Mouse (Mus musculus): ENCODE data around the gene Gdpd3. TPM values are rescaled to one million over a fixed set of nuclear protein-coding genes. Genes with fewer than 3 reads are reported as not detected.

The Gdpd3 gene
- polyA plus RNA-seq, 1 experiment from 2014 or later = 0.96 TPM

- H3K9ac ChIP-seq (ENCODE audit: low read depth, low read length) = no peak overlapping the region
- no peaks in the 10 kb centered on the region for H3K9me3 ChIP-seq (ENCODE audit: control insufficient read depth, low read length)
- ATAC-seq (replicated peaks; ENCODE audit: low FRiP score) (peak; percentile 54; the same call in 1 of the 2 replicates), DNase-seq (ENCODE audit: low spot score) (peak; percentile 75)
- WGBS = under 1% methylated on average over 9 of the region's 9 CpGs
- H3K4me1 ChIP-seq (replicated peaks; ENCODE audit: control insufficient read depth, insufficient read depth, low read length) = peaks cover 3% of the 10 kb centered on the region; the same call in 1 of the 2 replicates
- no peak overlapping the region for H3K4me3 ChIP-seq (ENCODE audit: low read depth, low read length)
- no peaks in the 10 kb centered on the region for H3K36me3 ChIP-seq (ENCODE audit: control insufficient read depth, insufficient read depth, low read length)
- no peaks in the 10 kb centered on the region for H3K27me3 ChIP-seq (replicated peaks; ENCODE audit: control insufficient read depth, insufficient read depth, low read length)
- no peak overlapping the region for H3K27ac ChIP-seq (ENCODE audit: low read depth, low read length)
- peak overlapping the region; percentile 16 for H3K4me2 ChIP-seq
These were observed 11.3 kb upstream of the Gdpd3 start for GRCm38 (mm10) chr7:126754866-126755265.

- 0 out of 2 replicates have a peak overlapping the region, but pooled peaks have one; percentile 18 for H3K9ac ChIP-seq (ENCODE audit: low read depth, low read length)
- no peak overlapping the region for H3K4me2 ChIP-seq
- no peak overlapping the region for H3K27ac ChIP-seq (ENCODE audit: low read depth, low read length)
- no peak overlapping the region for H3K4me3 ChIP-seq (ENCODE audit: low read depth, low read length)
- 69% methylated on average over 7 of the region's 7 CpGs for WGBS
- DNase-seq (ENCODE audit: low spot score) (no peak), ATAC-seq (replicated peaks; ENCODE audit: low FRiP score) (no peak)
- no peaks in the 10 kb centered on the region for H3K27me3 ChIP-seq (replicated peaks; ENCODE audit: control insufficient read depth, insufficient read depth, low read length)
- H3K36me3 ChIP-seq (ENCODE audit: control insufficient read depth, insufficient read depth, low read length) = no peaks in the 10 kb centered on the region
- H3K9me3 ChIP-seq (ENCODE audit: control insufficient read depth, low read length) = no peaks in the 10 kb centered on the region
- H3K4me1 ChIP-seq (replicated peaks; ENCODE audit: control insufficient read depth, insufficient read depth, low read length) = peaks cover 32% of the 10 kb centered on the region
These were observed 7.6 kb upstream of the Gdpd3 start for GRCm38 (mm10) chr7:126758539-126758938.

DNA sequence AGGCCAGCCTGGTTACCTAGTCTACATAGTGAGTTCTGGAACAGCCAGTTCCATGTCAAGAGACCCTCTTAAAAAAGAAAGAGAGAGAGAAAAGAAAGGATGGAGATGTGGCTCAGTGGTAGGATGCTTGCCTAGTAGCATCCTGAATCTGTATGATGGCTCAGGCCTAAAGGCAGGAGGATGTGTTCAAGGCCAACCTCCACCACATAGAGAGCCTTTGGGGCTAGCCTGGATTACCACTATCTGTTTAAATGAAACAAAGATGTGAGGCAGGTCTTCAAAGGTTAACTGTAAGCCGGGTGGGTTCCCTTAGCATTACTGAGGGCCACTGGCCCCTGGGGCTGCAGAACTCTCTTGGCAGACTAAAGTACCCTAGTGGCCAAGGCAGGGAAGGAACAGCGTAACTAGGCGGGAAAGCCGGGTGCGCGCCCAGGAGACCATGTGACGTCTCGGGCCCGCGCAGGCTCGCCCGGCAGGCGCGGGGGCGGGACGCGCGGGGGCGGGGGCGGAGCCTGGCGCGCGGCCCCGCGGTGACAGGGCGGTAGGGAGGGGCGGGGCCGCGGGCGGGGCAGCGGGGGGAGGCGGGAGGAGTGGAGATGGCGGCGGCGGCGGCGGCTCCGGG, 7.0 kb upstream of the Gdpd3 start, which contains the start of gene Mapk3:
Gene Mapk3, plus strand, starts transcription at position 552 of the 622 bp plus-strand sequence.
- ATAC-seq (replicated peaks; ENCODE audit: low FRiP score) = peak; percentile 76
- Histone ChIP-seq H3K4me3 (ENCODE audit: low read depth, low read length) (peak within 1 kb of the TSS; percentile 79), H3K27ac (ENCODE audit: low read depth, low read length) (peak within 1 kb of the TSS; percentile 86), H3K27me3 (replicated peaks; ENCODE audit: control insufficient read depth, insufficient read depth, low read length) (no peaks in the 10 kb centered on the region), H3K36me3 (ENCODE audit: control insufficient read depth, insufficient read depth, low read length) (peaks cover 3% of the 10 kb centered on the region; the same call in 1 of the 2 replicates), H3K9ac (ENCODE audit: low read depth, low read length) (peak within 1 kb of the TSS; percentile 92), H3K4me1 (replicated peaks; ENCODE audit: control insufficient read depth, insufficient read depth, low read length) (peaks cover 32% of the 10 kb centered on the region), H3K4me2 (peak within 1 kb of the TSS; percentile 97), H3K9me3 (ENCODE audit: control insufficient read depth, low read length) (no peaks in the 10 kb centered on the region)
- DNase-seq (ENCODE audit: low spot score) = peak; percentile 92
- WGBS = under 1% methylated on average over 24 of the region's 38 CpGs

GRCm38 (mm10) chr7:126759672-126760390, 6.3 kb upstream of the Gdpd3 start:
- DNase-seq (ENCODE audit: low spot score) (no peak), ATAC-seq (replicated peaks; ENCODE audit: low FRiP score) (peak; percentile 30)
- peak overlapping the region; percentile 86 for H3K27ac ChIP-seq (ENCODE audit: low read depth, low read length)
- peak overlapping the region; percentile 97 for H3K4me2 ChIP-seq
- no peaks in the 10 kb centered on the region for H3K9me3 ChIP-seq (ENCODE audit: control insufficient read depth, low read length)
- peak overlapping the region; percentile 92 for H3K9ac ChIP-seq (ENCODE audit: low read depth, low read length)
- peaks cover 9% of the 10 kb centered on the region; the same call in 1 of the 2 replicates for H3K36me3 ChIP-seq (ENCODE audit: control insufficient read depth, insufficient read depth, low read length)
- 2% methylated on average over 22 of the region's 24 CpGs for WGBS
- H3K27me3 ChIP-seq (replicated peaks; ENCODE audit: control insufficient read depth, insufficient read depth, low read length) = no peaks in the 10 kb centered on the region
- peak overlapping the region; percentile 79 for H3K4me3 ChIP-seq (ENCODE audit: low read depth, low read length)
- peaks cover 32% of the 10 kb centered on the region for H3K4me1 ChIP-seq (replicated peaks; ENCODE audit: control insufficient read depth, insufficient read depth, low read length)

- peaks cover 34% of the 10 kb centered on the region for H3K4me1 ChIP-seq (replicated peaks; ENCODE audit: control insufficient read depth, insufficient read depth, low read length)
- peak overlapping the region; percentile 92 for H3K9ac ChIP-seq (ENCODE audit: low read depth, low read length)
- H3K27me3 ChIP-seq (replicated peaks; ENCODE audit: control insufficient read depth, insufficient read depth, low read length) = no peaks in the 10 kb centered on the region
- peak overlapping the region; percentile 86; the same call in 1 of the 2 replicates for H3K27ac ChIP-seq (ENCODE audit: low read depth, low read length)
- peak overlapping the region; percentile 79 for H3K4me3 ChIP-seq (ENCODE audit: low read depth, low read length)
- no peaks in the 10 kb centered on the region for H3K9me3 ChIP-seq (ENCODE audit: control insufficient read depth, low read length)
- DNase-seq (ENCODE audit: low spot score) (no peak), ATAC-seq (replicated peaks; ENCODE audit: low FRiP score) (peak; percentile 4; the same call in 1 of the 2 replicates)
- peaks cover 12% of the 10 kb centered on the region; the same call in 1 of the 2 replicates for H3K36me3 ChIP-seq (ENCODE audit: control insufficient read depth, insufficient read depth, low read length)
- WGBS = 32% methylated on average over 3 of the region's 3 CpGs
- H3K4me2 ChIP-seq = peak overlapping the region; percentile 97
These were observed 5.7 kb upstream of the Gdpd3 start for GRCm38 (mm10) chr7:126760391-126760802.

GRCm38 (mm10) chr7:126760956-126761355, 5.2 kb upstream of the Gdpd3 start:
- H3K4me2 ChIP-seq = peak overlapping the region; percentile 97
- H3K4me1 ChIP-seq (replicated peaks; ENCODE audit: control insufficient read depth, insufficient read depth, low read length) = peaks cover 38% of the 10 kb centered on the region
- H3K36me3 ChIP-seq (ENCODE audit: control insufficient read depth, insufficient read depth, low read length) = peaks cover 15% of the 10 kb centered on the region; the same call in 1 of the 2 replicates
- no peak for ATAC-seq (replicated peaks; ENCODE audit: low FRiP score)
- H3K27ac ChIP-seq (ENCODE audit: low read depth, low read length) = peak overlapping the region; percentile 86
- 0 out of 2 replicates have a peak overlapping the region, but pooled peaks have one; percentile 2 for H3K9ac ChIP-seq (ENCODE audit: low read depth, low read length)
- no peak for DNase-seq (ENCODE audit: low spot score)
- WGBS = 59% methylated on average over 4 of the region's 4 CpGs
- H3K27me3 ChIP-seq (replicated peaks; ENCODE audit: control insufficient read depth, insufficient read depth, low read length) = no peaks in the 10 kb centered on the region
- no peaks in the 10 kb centered on the region for H3K9me3 ChIP-seq (ENCODE audit: control insufficient read depth, low read length)
- H3K4me3 ChIP-seq (ENCODE audit: low read depth, low read length) = peak overlapping the region; percentile 79

DNA sequence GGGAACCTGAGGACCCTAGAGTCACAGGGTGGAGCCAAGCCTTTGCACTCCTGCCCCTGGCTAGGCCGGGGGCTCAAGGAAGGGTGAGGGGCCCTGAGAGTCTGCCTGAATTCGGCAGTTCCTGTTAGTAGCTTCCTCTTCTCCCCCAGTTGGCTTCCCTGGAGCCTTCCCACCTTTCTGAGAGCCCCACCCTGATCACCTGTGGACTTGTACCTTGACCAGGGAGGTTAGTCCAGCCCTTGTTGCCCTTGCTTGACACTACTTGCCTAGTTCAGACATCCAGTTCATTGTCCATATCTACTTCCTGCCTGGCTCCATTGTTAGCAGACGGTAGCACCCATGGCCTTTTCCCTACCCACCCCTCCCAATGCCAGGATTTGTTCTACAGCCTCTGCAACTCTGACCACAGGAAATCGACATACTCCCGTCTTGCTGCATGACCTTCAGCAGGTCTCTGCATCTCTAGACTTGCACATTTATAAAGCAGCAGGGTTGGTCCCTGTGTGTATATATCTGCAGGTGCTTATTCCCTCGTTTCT, 4.5 kb upstream of the Gdpd3 start:
- DNase-seq (ENCODE audit: low spot score) = no peak
- WGBS = 54% methylated on average over 6 of the region's 6 CpGs
- ATAC-seq (replicated peaks; ENCODE audit: low FRiP score) = no peak
- no peaks in the 10 kb centered on the region for H3K27me3 ChIP-seq (replicated peaks; ENCODE audit: control insufficient read depth, insufficient read depth, low read length)
- no peaks in the 10 kb centered on the region for H3K9me3 ChIP-seq (ENCODE audit: control insufficient read depth, low read length)
- peaks cover 17% of the 10 kb centered on the region; the same call in 1 of the 2 replicates for H3K36me3 ChIP-seq (ENCODE audit: control insufficient read depth, insufficient read depth, low read length)
- H3K9ac ChIP-seq (ENCODE audit: low read depth, low read length) = no peak overlapping the region
- H3K4me1 ChIP-seq (replicated peaks; ENCODE audit: control insufficient read depth, insufficient read depth, low read length) = peaks cover 38% of the 10 kb centered on the region
- peak overlapping the region; percentile 97 for H3K4me2 ChIP-seq
- H3K4me3 ChIP-seq (ENCODE audit: low read depth, low read length) = no peak overlapping the region
- 0 out of 2 replicates have a peak overlapping the region, but pooled peaks have one; percentile 23 for H3K27ac ChIP-seq (ENCODE audit: low read depth, low read length)

DNA sequence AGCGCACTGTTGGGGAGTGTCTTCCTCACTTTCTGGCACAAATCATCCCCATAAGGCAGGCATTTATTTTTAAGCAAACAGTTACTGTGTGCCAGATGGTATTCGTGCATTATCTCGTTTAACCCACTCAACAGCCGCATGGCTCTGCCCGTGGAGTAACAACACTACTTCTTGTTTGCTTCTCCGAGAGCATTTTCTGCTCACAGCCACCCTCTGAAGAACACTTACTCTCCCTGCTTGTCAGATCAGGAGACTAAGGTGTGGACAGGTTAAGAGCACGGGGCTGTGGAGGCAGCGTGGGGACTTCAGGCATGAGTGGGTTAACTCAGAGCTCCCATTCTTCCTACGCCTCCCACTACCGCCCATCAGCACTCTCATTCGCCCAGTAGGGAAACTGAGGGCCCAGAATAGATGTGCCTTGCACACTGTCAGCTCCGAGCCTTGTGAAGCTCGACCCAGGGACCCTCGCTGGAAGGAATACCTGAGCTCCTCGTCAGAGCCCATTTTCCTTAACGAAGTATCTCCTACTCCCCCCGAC, 3.6 kb upstream of the Gdpd3 start:
- Histone ChIP-seq H3K9ac (ENCODE audit: low read depth, low read length) (no peak overlapping the region), H3K4me1 (replicated peaks; ENCODE audit: control insufficient read depth, insufficient read depth, low read length) (peaks cover 38% of the 10 kb centered on the region), H3K4me2 (no peak overlapping the region), H3K9me3 (ENCODE audit: control insufficient read depth, low read length) (no peaks in the 10 kb centered on the region), H3K27ac (ENCODE audit: low read depth, low read length) (no peak overlapping the region), H3K36me3 (ENCODE audit: control insufficient read depth, insufficient read depth, low read length) (peaks cover 18% of the 10 kb centered on the region; the same call in 1 of the 2 replicates), H3K27me3 (replicated peaks; ENCODE audit: control insufficient read depth, insufficient read depth, low read length) (no peaks in the 10 kb centered on the region), H3K4me3 (ENCODE audit: low read depth, low read length) (no peak overlapping the region)
- no peak for DNase-seq (ENCODE audit: low spot score)
- WGBS = 63% methylated on average over 17 of the region's 17 CpGs
- no peak for ATAC-seq (replicated peaks; ENCODE audit: low FRiP score)
